Mouse (Mus musculus) C2C12 (cell line): Measurements from ENCODE around the gene Gpatch8. TPM values are rescaled to one million over a fixed set of nuclear protein-coding genes. Genes with fewer than 3 reads are reported as not detected.

ENCODE experiments used
- H3K27me3 ChIP-seq: one replicate; pipeline ENCODE4 v1.6.1; 2011; ENCODE audit not compliant: control insufficient read depth, insufficient read depth, insufficient read length
- H3K36me3 ChIP-seq: one replicate; pipeline ENCODE4 v1.6.1; 2011; ENCODE audit not compliant: control insufficient read depth, insufficient read depth
- H3K4me3 ChIP-seq: one replicate; pipeline ENCODE4 v1.5.1; 2011; ENCODE audit warnings: mild to moderate bottlenecking, control low read depth; ENCODE audit not compliant: poor library complexity, insufficient read depth, severe bottlenecking
- H3K79me2 ChIP-seq: one replicate; pipeline ENCODE4 v1.6.1; 2011; ENCODE audit not compliant: control insufficient read depth, insufficient read depth
- H3K79me3 ChIP-seq: one replicate; pipeline ENCODE4 v1.6.1; 2011; ENCODE audit warnings: low read depth, control low read depth
- H3ac ChIP-seq: one replicate; pipeline ENCODE3; 2011; ENCODE audit warnings: low read depth; ENCODE audit not compliant: control insufficient read depth, insufficient read length
- CEBPB ChIP-seq: IDR thresholded peaks from one replicate; pipeline ENCODE4 v1.6.1; 2011; ENCODE audit warnings: low read depth, mild to moderate bottlenecking, control low read depth, moderate library complexity
- CTCF ChIP-seq: IDR thresholded peaks from one replicate; pipeline ENCODE4 v1.5.1; 2011; ENCODE audit not compliant: control insufficient read depth, insufficient read depth, insufficient read length
- FOSL1 ChIP-seq: IDR thresholded peaks from one replicate; pipeline ENCODE4 v1.8.0; 2011; ENCODE audit warnings: mild to moderate bottlenecking, low read length; ENCODE audit not compliant: poor library complexity, insufficient read depth, severe bottlenecking
- MAX ChIP-seq: IDR thresholded peaks from one replicate; pipeline ENCODE4 v1.6.1; 2011; ENCODE audit warnings: mild to moderate bottlenecking, control low read depth
- MYOD1 ChIP-seq: IDR thresholded peaks from one replicate; pipeline ENCODE4 v1.6.1; 2011; ENCODE audit warnings: low read depth; ENCODE audit not compliant: control insufficient read depth, insufficient read length
- MYOG ChIP-seq: IDR thresholded peaks from one replicate; pipeline ENCODE4 v1.6.1; 2011; ENCODE audit not compliant: control insufficient read depth, insufficient read length; ENCODE audit errors: extremely low read depth
- USF1 ChIP-seq: IDR thresholded peaks from one replicate; pipeline ENCODE4 v1.6.1; 2011; ENCODE audit warnings: low read depth, mild to moderate bottlenecking, control low read depth, moderate library complexity
- polyA plus RNA-seq: library from polyadenylated mRNA; unstranded; fragments of >200 nt; fragmentation: generic; extraction: Trizol; gene quantifications from one replicate; pipeline ENCODE4 v1.2.1, GENCODE M21; 2012; ENCODE audit warnings: missing spikeins

The Gpatch8 gene
- polyA plus RNA-seq, 1 experiment: 7.3 TPM

- peaks cover 24% of the 10 kb centered on the region for H3K36me3 ChIP-seq
- no peaks in the 10 kb centered on the region for H3K79me3 ChIP-seq
These were observed 121.1 kb downstream of the Gpatch8 start for GRCm38 (mm10) chr11:102434816-102435705.

GRCm38 (mm10) chr11:102434406-102434805 lies 121.8 kb downstream of the Gpatch8 start:
- Histone ChIP-seq H3K27me3 (no peaks in the 10 kb centered on the region), H3ac (no peak overlapping the region), H3K4me3 (no peak overlapping the region), H3K36me3 (peaks cover 24% of the 10 kb centered on the region), H3K79me3 (no peaks in the 10 kb centered on the region), H3K79me2 (peaks cover 8% of the 10 kb centered on the region)
- TF ChIP-seq USF1 (no peak), CTCF (peak; percentile 59)

More at GRCm38 (mm10) chr11:102434816-102435705, 121.1 kb downstream of the Gpatch8 start:
- TF ChIP-seq MYOD1: no peak
- TF ChIP-seq CEBPB: no peak
- no peak for TF ChIP-seq FOSL1
- TF ChIP-seq CTCF: no peak
- TF ChIP-seq MAX: no peak
- TF ChIP-seq MYOG: no peak
- TF ChIP-seq USF1: no peak
- H3K79me2 ChIP-seq: peaks cover 8% of the 10 kb centered on the region
- no peak overlapping the region for H3ac ChIP-seq
- no peak overlapping the region for H3K4me3 ChIP-seq
- no peaks in the 10 kb centered on the region for H3K27me3 ChIP-seq

GRCm38 (mm10) chr11:102433866-102434265 lies 122.3 kb downstream of the Gpatch8 start:
- Histone ChIP-seq H3K79me2 (peaks cover 8% of the 10 kb centered on the region), H3K36me3 (peaks cover 24% of the 10 kb centered on the region), H3K4me3 (no peak overlapping the region), H3ac (no peak overlapping the region), H3K79me3 (no peaks in the 10 kb centered on the region), H3K27me3 (no peaks in the 10 kb centered on the region)
- no peak for TF ChIP-seq USF1
- TF ChIP-seq CTCF: no peak
- TF ChIP-seq CEBPB: no peak
- TF ChIP-seq MAX: no peak
- TF ChIP-seq MYOG: no peak
- TF ChIP-seq MYOD1: no peak
- TF ChIP-seq FOSL1: no peak

GRCm38 (mm10) chr11:102432896-102433295 lies 123.3 kb downstream of the Gpatch8 start:
- no peak overlapping the region for H3K4me3 ChIP-seq
- H3K79me2 ChIP-seq: peaks cover 8% of the 10 kb centered on the region
- H3K79me3 ChIP-seq: no peaks in the 10 kb centered on the region
- peak overlapping the region; percentile 26 for H3ac ChIP-seq
- H3K27me3 ChIP-seq: no peaks in the 10 kb centered on the region
- no peak for TF ChIP-seq MAX
- TF ChIP-seq MYOD1: no peak
- no peak for TF ChIP-seq CTCF
- no peak for TF ChIP-seq MYOG
- no peak for TF ChIP-seq USF1
- no peak for TF ChIP-seq CEBPB
- no peak for TF ChIP-seq FOSL1
- peaks cover 24% of the 10 kb centered on the region for H3K36me3 ChIP-seq

GRCm38 (mm10) chr11:102432115-102432843 lies 123.9 kb downstream of the Gpatch8 start:
- H3ac ChIP-seq: peak overlapping the region; percentile 52
- TF ChIP-seq MYOG (no peak), MAX (no peak), USF1 (peak; percentile 53), CTCF (no peak)
- H3K79me2 ChIP-seq: peaks cover 8% of the 10 kb centered on the region
- H3K79me3 ChIP-seq: no peaks in the 10 kb centered on the region
- peak overlapping the region; percentile 3 for H3K4me3 ChIP-seq
- H3K36me3 ChIP-seq: peaks cover 24% of the 10 kb centered on the region
- no peaks in the 10 kb centered on the region for H3K27me3 ChIP-seq
